Mouse (Mus musculus) midbrain, embryonic 12.5 days (tissue): ENCODE measurements around the gene Hist1h2ak. TPM values are rescaled to one million over a fixed set of nuclear protein-coding genes. Genes with fewer than 3 reads are reported as not detected.
"Not testable (repeated sequence)": the region's sequence is repeated elsewhere in the genome, so short reads cannot be mapped to it uniquely, and the experiment has no call there.

ENCODE experiments used
- ATAC-seq: fragments of 200-750 bp; cut with Nextera tagmentation; 2 replicates; pipeline ENCODE4 v1.8.0; 2017; ENCODE audit warnings: low read depth, moderate TSS enrichment, moderate library complexity; ENCODE audit not compliant: low FRiP score
- H3K27ac ChIP-seq: fragments of 300-500 bp; sonication (generic); replicated peaks from 2 replicates; pipeline ENCODE4 v1.5.1; 2016; ENCODE audit warnings: mild to moderate bottlenecking
- H3K27me3 ChIP-seq: fragments of 300-500 bp; sonication (generic); 2 replicates; pipeline ENCODE4 v1.6.1; 2016; ENCODE audit warnings: mild to moderate bottlenecking
- H3K36me3 ChIP-seq: fragments of 300-500 bp; sonication (generic); 2 replicates; pipeline ENCODE4 v1.6.1; 2016
- H3K4me1 ChIP-seq: fragments of 300-500 bp; sonication (generic); 2 replicates; pipeline ENCODE4 v1.6.1; 2016
- H3K4me2 ChIP-seq: fragments of 300-500 bp; sonication (generic); replicated peaks from 2 replicates; pipeline ENCODE4 v1.6.1; 2016; ENCODE audit warnings: mild to moderate bottlenecking, moderate library complexity
- H3K4me3 ChIP-seq: fragments of 300-500 bp; sonication (generic); 2 replicates; pipeline ENCODE4 v1.5.1; 2016; ENCODE audit warnings: mild to moderate bottlenecking
- H3K9ac ChIP-seq: fragments of 300-500 bp; sonication (generic); replicated peaks from 2 replicates; pipeline ENCODE4 v1.6.1; 2016; ENCODE audit warnings: mild to moderate bottlenecking, moderate library complexity
- H3K9me3 ChIP-seq: fragments of 300-500 bp; sonication (generic); 2 replicates; pipeline ENCODE4 v1.6.1; 2016; ENCODE audit warnings: mild to moderate bottlenecking
- WGBS: fragments of 180-500 bp; shearing (Covaris S2); methylation state at CpG from one replicate; pipeline ENCODE4 v1.1.7; 2016; 5-methylcytosine and 5-hydroxymethylcytosine counted together
- polyA plus RNA-seq: library from polyadenylated mRNA; unstranded; fragments of >200 nt; fragmentation: Nextera tagmentation; extraction: Ambion mirVana; gene quantifications from 2 replicates; pipeline ENCODE4 v1.2.1, GENCODE M21; 2016

The Hist1h2ak gene
- polyA plus RNA-seq = 26.9 and 43.2 TPM in 2 replicates

- H3K4me2 ChIP-seq = peak within 1 kb of the TSS; percentile 71
- peak within 1 kb of the TSS; percentile 60 for H3K9ac ChIP-seq
- peak; percentile 93 for ATAC-seq
- 0% methylated on average over 44 of the region's 50 CpGs for WGBS
- not testable (repeated sequence) for H3K36me3 ChIP-seq, H3K27me3 ChIP-seq, H3K9me3 ChIP-seq
- H3K27ac ChIP-seq = peak within 1 kb of the TSS; percentile 95
- H3K4me1 ChIP-seq = peaks cover 21% of the 10 kb centered on the region
- peak within 1 kb of the TSS; percentile 47 for H3K4me3 ChIP-seq
Measured at GRCm38 (mm10) chr13:21753524-21754285, at the start of gene Hist1h2ak, which contains the start of gene Hist1h2bn. Hist1h2ak (minus strand) TSS chr13:21753827. Hist1h2bn (plus strand) TSS chr13:21754123.

GRCm38 (mm10) chr13:21803058-21803457, 49.4 kb upstream of the Hist1h2ak start:
- WGBS = no CpG with 5 or more reads among the region's 4 CpGs
- H3K27me3 ChIP-seq, H3K36me3 ChIP-seq, H3K9me3 ChIP-seq, H3K4me1 ChIP-seq, H3K4me3 ChIP-seq, H3K27ac ChIP-seq, H3K9ac ChIP-seq, H3K4me2 ChIP-seq: not testable (repeated sequence)
- ATAC-seq = peak; percentile 69; the same call in 1 of the 2 replicates

GRCm38 (mm10) chr13:21797163-21797562, 43.5 kb upstream of the Hist1h2ak start:
- not testable (repeated sequence) for H3K27ac ChIP-seq, ATAC-seq, H3K4me3 ChIP-seq, H3K36me3 ChIP-seq, H3K9me3 ChIP-seq, H3K9ac ChIP-seq, H3K27me3 ChIP-seq, H3K4me2 ChIP-seq, H3K4me1 ChIP-seq

GRCm38 (mm10) chr13:21795584-21795983, 42.0 kb upstream of the Hist1h2ak start:
- 95% methylated on average over 7 of the region's 7 CpGs for WGBS
- no peaks in the 10 kb centered on the region for H3K9me3 ChIP-seq
- H3K36me3 ChIP-seq = no peaks in the 10 kb centered on the region
- no peaks in the 10 kb centered on the region for H3K27me3 ChIP-seq
- no peak overlapping the region for H3K27ac ChIP-seq
- no peak overlapping the region for H3K4me3 ChIP-seq
- peaks cover 5% of the 10 kb centered on the region for H3K4me1 ChIP-seq
- H3K4me2 ChIP-seq = no peak overlapping the region
- no peak overlapping the region for H3K9ac ChIP-seq
- no peak for ATAC-seq

GRCm38 (mm10) chr13:21790601-21791283, 37.1 kb upstream of the Hist1h2ak start:
- Histone ChIP-seq H3K27me3 (no peaks in the 10 kb centered on the region), H3K4me2 (peak overlapping the region; percentile 45), H3K4me1 (peaks cover 22% of the 10 kb centered on the region), H3K36me3 (no peaks in the 10 kb centered on the region), H3K9me3 (no peaks in the 10 kb centered on the region), H3K9ac (peak overlapping the region; percentile 31), H3K4me3 (peak overlapping the region; percentile 18; the same call in 1 of the 2 replicates), H3K27ac (0 out of 2 replicates have a peak overlapping the region, but pooled peaks have one; percentile 15)
- no peak for ATAC-seq
- WGBS = 7% methylated on average over 18 of the region's 18 CpGs

- Histone ChIP-seq H3K4me3 (no peak overlapping the region), H3K4me1 (peaks cover 24% of the 10 kb centered on the region), H3K36me3 (no peaks in the 10 kb centered on the region), H3K9ac (no peak overlapping the region), H3K27ac (no peak overlapping the region), H3K4me2 (no peak overlapping the region), H3K27me3 (no peaks in the 10 kb centered on the region), H3K9me3 (no peaks in the 10 kb centered on the region)
- 55% methylated on average over 6 of the region's 6 CpGs for WGBS
- ATAC-seq = no peak
Measured at GRCm38 (mm10) chr13:21789925-21790324, 36.3 kb upstream of the Hist1h2ak start.

GRCm38 (mm10) chr13:21787760-21788593, 34.4 kb upstream of the Hist1h2ak start:
- no peak for ATAC-seq
- Histone ChIP-seq H3K4me1 (peaks cover 32% of the 10 kb centered on the region), H3K9me3 (no peaks in the 10 kb centered on the region), H3K9ac (peak overlapping the region; percentile 41; the same call in 1 of the 2 replicates), H3K27me3 (no peaks in the 10 kb centered on the region), H3K4me2 (peak overlapping the region; percentile 50), H3K27ac (peak overlapping the region; percentile 82), H3K36me3 (no peaks in the 10 kb centered on the region), H3K4me3 (peak overlapping the region; percentile 21; the same call in 1 of the 2 replicates)
- 10% methylated on average over 17 of the region's 21 CpGs for WGBS

GRCm38 (mm10) chr13:21786899-21787629, 33.4 kb upstream of the Hist1h2ak start, which contains the start of the genes Hist1h2an and Hist1h2bp:
Hist1h2an (minus strand) TSS chr13:21787218.
Hist1h2bp (plus strand) TSS chr13:21787461.
- not testable (repeated sequence) for H3K9me3 ChIP-seq, H3K27me3 ChIP-seq, H3K36me3 ChIP-seq
- WGBS = under 1% methylated on average over 38 of the region's 63 CpGs
- Histone ChIP-seq H3K27ac (peak within 1 kb of the TSS; percentile 85), H3K4me2 (peak within 1 kb of the TSS; percentile 50), H3K4me1 (peaks cover 39% of the 10 kb centered on the region), H3K4me3 (peak within 1 kb of the TSS; percentile 38), H3K9ac (peak within 1 kb of the TSS; percentile 49)
- peak; percentile 95 for ATAC-seq

GRCm38 (mm10) chr13:21786189-21786898, 32.7 kb upstream of the Hist1h2ak start:
- 3% methylated on average over 8 of the region's 8 CpGs for WGBS
- H3K4me1 ChIP-seq = peaks cover 39% of the 10 kb centered on the region
- no peaks in the 10 kb centered on the region for H3K36me3 ChIP-seq
- no peak for ATAC-seq
- peak overlapping the region; percentile 85 for H3K27ac ChIP-seq
- peak overlapping the region; percentile 38 for H3K4me3 ChIP-seq
- H3K9ac ChIP-seq = peak overlapping the region; percentile 49
- H3K27me3 ChIP-seq = no peaks in the 10 kb centered on the region
- peak overlapping the region; percentile 50 for H3K4me2 ChIP-seq
- H3K9me3 ChIP-seq = no peaks in the 10 kb centered on the region

- H3K36me3 ChIP-seq = no peaks in the 10 kb centered on the region
- 0 out of 2 replicates have a peak overlapping the region, but pooled peaks have one; percentile 47 for H3K4me3 ChIP-seq
- H3K9ac ChIP-seq = peak overlapping the region; percentile 46
- no peak for ATAC-seq
- peak overlapping the region; percentile 68 for H3K4me2 ChIP-seq
- peak overlapping the region; percentile 83 for H3K27ac ChIP-seq
- H3K27me3 ChIP-seq = no peaks in the 10 kb centered on the region
- WGBS = 20% methylated on average over 6 of the region's 6 CpGs
- peaks cover 47% of the 10 kb centered on the region for H3K4me1 ChIP-seq
- no peaks in the 10 kb centered on the region for H3K9me3 ChIP-seq
Measured at GRCm38 (mm10) chr13:21784311-21784710, 30.7 kb upstream of the Hist1h2ak start.
